Mouse (Mus musculus) thymus, postnatal 10 days (tissue): ENCODE measurements around the gene Gipc1.
A peak's percentile ranks its signal among the peaks of the same experiment; 100 is the strongest.

ENCODE experiments used
- DNase-seq, 2 experiments: peaks; one replicate each; pipeline ENCODE4 v3.0.0; 2021; ENCODE audit warnings: low spot score in 2 of 2

The Gipc1 gene

GRCm38 (mm10) chr8:83648031-83648430, 4.4 kb upstream of the Gipc1 start:
- DNase-seq = no peak

- DNase-seq = no peak
Measured at GRCm38 (mm10) chr8:83649699-83650098, 2.8 kb upstream of the Gipc1 start.

GRCm38 (mm10) chr8:83652744-83653661, 526 bp downstream of the Gipc1 start:
- no peak for DNase-seq

- DNase-seq = peak in 1 of 2 experiments; percentile 32
Measured at GRCm38 (mm10) chr8:83653662-83654017, 1.2 kb downstream of the Gipc1 start.

GRCm38 (mm10) chr8:83654725-83655124, 2.2 kb downstream of the Gipc1 start:
- no peak for DNase-seq

- no peak for DNase-seq
Measured at GRCm38 (mm10) chr8:83656043-83656442, 3.6 kb downstream of the Gipc1 start.

GRCm38 (mm10) chr8:83656484-83657246, 4.2 kb downstream of the Gipc1 start:
- DNase-seq = no peak

GRCm38 (mm10) chr8:83660545-83660944, 8.1 kb downstream of the Gipc1 start:
- DNase-seq = no peak

GRCm38 (mm10) chr8:83660995-83661680, 8.7 kb downstream of the Gipc1 start:
- no peak for DNase-seq

GRCm38 (mm10) chr8:83662421-83662826, 9.9 kb downstream of the Gipc1 start:
- peak; percentile 78 to 90 for DNase-seq

- no peak for DNase-seq
Measured at GRCm38 (mm10) chr8:83664096-83664495, 11.6 kb downstream of the Gipc1 start.

- DNase-seq = no peak
Measured at GRCm38 (mm10) chr8:83664931-83665625, 12.6 kb downstream of the Gipc1 start.

GRCm38 (mm10) chr8:83665969-83666865, 13.7 kb downstream of the Gipc1 start, which contains the start of gene Ptger1:
Ptger1 (plus strand) TSS chr8:83666678.
- DNase-seq = no peak

- DNase-seq = no peak
Measured at GRCm38 (mm10) chr8:83666866-83667234, 14.4 kb downstream of the Gipc1 start.

- DNase-seq = no peak
Measured at GRCm38 (mm10) chr8:83667526-83667925, 15.0 kb downstream of the Gipc1 start.

GRCm38 (mm10) chr8:83668010-83668916, 15.8 kb downstream of the Gipc1 start:
- DNase-seq = peak; percentile 34 to 73

- no peak for DNase-seq
Measured at GRCm38 (mm10) chr8:83669013-83669412, 16.5 kb downstream of the Gipc1 start.

- DNase-seq = no peak
Measured at GRCm38 (mm10) chr8:83672936-83673335, 20.5 kb downstream of the Gipc1 start.

GRCm38 (mm10) chr8:83674497-83674896, 22.0 kb downstream of the Gipc1 start:
- no peak for DNase-seq
